Mouse (Mus musculus) forebrain, postnatal 0 days (tissue): ENCODE measurements at regions not wholly inside any gene's neighbourhood (a gene's known extent, or its start where the extent isn't known, plus 50 kb on each side); places are given as distances from the start of the nearest gene placed in this dataset.

Experiments
- ATAC-seq: fragments of 200-750 bp; cut with Nextera tagmentation; 2 replicates; pipeline ENCODE4 v1.8.0; 2017; ENCODE audit warnings: mild to moderate bottlenecking, moderate library complexity
- DNase-seq: peaks from one replicate; pipeline ENCODE4 v3.0.0-alpha.2; 2015
- H3K27ac ChIP-seq: fragments of 300-500 bp; sonication (generic); 2 replicates; pipeline ENCODE4 v1.5.1; 2014; ENCODE audit warnings: low read depth, mild to moderate bottlenecking, antibody characterized with exemption, low read length, moderate library complexity, mixed read lengths
- H3K27me3 ChIP-seq: fragments of 300-500 bp; sonication (generic); 2 replicates; pipeline ENCODE4 v1.6.1; 2014; ENCODE audit warnings: mild to moderate bottlenecking, low read length, mixed read lengths; ENCODE audit not compliant: insufficient read depth
- H3K36me3 ChIP-seq: fragments of 300-500 bp; sonication (generic); 2 replicates; pipeline ENCODE4 v1.6.1; 2014; ENCODE audit warnings: mild to moderate bottlenecking, moderate library complexity; ENCODE audit not compliant: insufficient read depth
- H3K4me1 ChIP-seq: fragments of 300-500 bp; sonication (generic); 2 replicates; pipeline ENCODE4 v1.6.1; 2014; ENCODE audit warnings: antibody characterized with exemption; ENCODE audit not compliant: insufficient read depth
- H3K4me2 ChIP-seq: fragments of 300-500 bp; sonication (generic); 2 replicates; pipeline ENCODE4 v1.6.1; 2014; ENCODE audit warnings: low read depth, mild to moderate bottlenecking, moderate library complexity
- H3K4me3 ChIP-seq: fragments of 300-500 bp; sonication (generic); 2 replicates; pipeline ENCODE4 v1.5.1; 2014; ENCODE audit warnings: low read depth, low read length, mixed read lengths
- H3K9ac ChIP-seq: fragments of 300-500 bp; sonication (generic); 2 replicates; pipeline ENCODE4 v1.6.1; 2014; ENCODE audit warnings: mild to moderate bottlenecking
- H3K9me3 ChIP-seq: fragments of 300-500 bp; sonication (generic); 2 replicates; pipeline ENCODE4 v1.6.1; 2016; ENCODE audit warnings: low read length
- CTCF ChIP-seq: sonication (generic); IDR thresholded peaks from 2 replicates; pipeline ENCODE4 v1.5.1; 2016; ENCODE audit warnings: antibody characterized with exemption, control low read depth, low read depth
- WGBS: fragments of 180-500 bp; shearing (Covaris S2); extraction: QIAGEN DNeasy Blood & Tissue Kit; methylation state at CpG from one replicate; pipeline ENCODE4 v1.1.7; 2014; 5-methylcytosine and 5-hydroxymethylcytosine counted together

DNA sequence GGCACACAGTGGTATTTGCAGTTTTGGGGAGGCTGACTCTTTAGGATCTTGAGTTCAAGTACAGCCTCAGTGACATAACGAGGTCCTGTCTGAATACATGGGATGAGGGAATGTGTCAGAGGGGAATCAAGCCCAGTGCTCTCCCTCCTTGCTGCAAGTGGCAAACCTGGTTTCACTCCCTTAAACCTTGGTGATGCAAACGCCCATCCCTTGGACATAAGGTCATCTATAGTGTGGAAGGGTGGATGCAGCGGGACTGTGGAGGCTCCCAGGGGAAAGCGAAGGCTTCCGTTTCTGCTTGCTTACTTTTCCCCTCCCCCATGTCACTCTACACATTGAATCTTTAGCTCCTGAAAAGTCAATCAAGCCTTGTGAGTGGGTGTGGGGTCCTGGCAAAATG lies 69.2 kb downstream of the Phlda1 start:
- Histone ChIP-seq H3K9ac (no peak overlapping the region), H3K27me3 (no peaks in the 10 kb centered on the region), H3K27ac (no peak overlapping the region), H3K4me1 (no peaks in the 10 kb centered on the region), H3K36me3 (no peaks in the 10 kb centered on the region), H3K4me3 (no peak overlapping the region), H3K4me2 (no peak overlapping the region), H3K9me3 (no peaks in the 10 kb centered on the region)
- no peak for TF ChIP-seq CTCF
- DNase-seq = no peak
- no peak for ATAC-seq
- 81% methylated on average over 5 of the region's 5 CpGs for WGBS

GRCm38 (mm10) chr10:111575926-111576325 lies 69.8 kb downstream of the Phlda1 start:
- no peak overlapping the region for H3K4me3 ChIP-seq
- no peak overlapping the region for H3K4me2 ChIP-seq
- 68% methylated on average over 5 of the region's 5 CpGs for WGBS
- DNase-seq (no peak), ATAC-seq (no peak)
- H3K4me1 ChIP-seq = no peaks in the 10 kb centered on the region
- no peak overlapping the region for H3K9ac ChIP-seq
- no peaks in the 10 kb centered on the region for H3K36me3 ChIP-seq
- H3K27me3 ChIP-seq = no peaks in the 10 kb centered on the region
- H3K27ac ChIP-seq = no peak overlapping the region
- no peaks in the 10 kb centered on the region for H3K9me3 ChIP-seq
- TF ChIP-seq CTCF = no peak

DNA sequence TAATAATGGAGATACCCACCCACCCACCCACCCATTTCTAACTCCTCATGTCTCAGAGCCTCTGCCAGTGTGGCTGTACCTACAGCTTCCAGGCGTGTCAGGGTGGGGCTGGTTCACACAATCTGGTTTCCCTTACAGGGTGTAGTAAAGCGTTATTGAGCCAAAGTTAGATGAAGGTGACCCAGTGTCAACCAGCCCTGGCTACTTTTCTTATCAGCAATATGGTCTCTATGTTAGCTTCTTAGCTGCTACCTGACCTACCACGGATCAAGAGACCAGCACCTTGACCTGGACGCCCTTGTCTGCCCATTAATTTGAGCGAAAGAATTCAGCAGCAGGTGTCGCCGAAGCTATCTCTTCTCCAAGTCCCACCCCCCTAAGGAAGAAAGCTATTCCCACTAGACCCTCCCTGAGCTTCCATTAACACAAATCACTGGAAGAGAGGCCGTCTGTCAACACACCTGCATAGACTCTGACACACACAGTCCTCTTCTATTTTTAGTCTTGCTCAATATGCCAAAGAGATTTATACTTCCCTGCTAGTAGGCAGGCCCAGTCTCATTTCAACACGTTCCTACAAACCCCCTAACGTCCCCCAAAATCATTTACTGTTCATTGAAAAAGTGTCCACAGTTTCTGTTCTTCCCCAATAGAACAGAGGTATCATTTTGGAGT lies 70.4 kb downstream of the Phlda1 start:
- Histone ChIP-seq H3K36me3 (no peaks in the 10 kb centered on the region), H3K4me3 (no peak overlapping the region), H3K27me3 (no peaks in the 10 kb centered on the region), H3K4me2 (no peak overlapping the region), H3K27ac (no peak overlapping the region), H3K9me3 (no peaks in the 10 kb centered on the region), H3K9ac (no peak overlapping the region), H3K4me1 (no peaks in the 10 kb centered on the region)
- WGBS = 84% methylated on average over 10 of the region's 10 CpGs
- no peak for TF ChIP-seq CTCF
- DNase-seq (no peak), ATAC-seq (no peak)

GRCm38 (mm10) chr10:111578536-111578935 lies 72.5 kb downstream of the Phlda1 start:
- no peak for DNase-seq
- TF ChIP-seq CTCF = no peak
- no peak for ATAC-seq
- no peak overlapping the region for H3K4me2 ChIP-seq
- no peaks in the 10 kb centered on the region for H3K9me3 ChIP-seq
- H3K4me3 ChIP-seq = no peak overlapping the region
- no peaks in the 10 kb centered on the region for H3K27me3 ChIP-seq
- no peaks in the 10 kb centered on the region for H3K4me1 ChIP-seq
- WGBS = 81% methylated on average over 5 of the region's 5 CpGs
- no peaks in the 10 kb centered on the region for H3K36me3 ChIP-seq
- H3K27ac ChIP-seq = no peak overlapping the region
- H3K9ac ChIP-seq = no peak overlapping the region

DNA sequence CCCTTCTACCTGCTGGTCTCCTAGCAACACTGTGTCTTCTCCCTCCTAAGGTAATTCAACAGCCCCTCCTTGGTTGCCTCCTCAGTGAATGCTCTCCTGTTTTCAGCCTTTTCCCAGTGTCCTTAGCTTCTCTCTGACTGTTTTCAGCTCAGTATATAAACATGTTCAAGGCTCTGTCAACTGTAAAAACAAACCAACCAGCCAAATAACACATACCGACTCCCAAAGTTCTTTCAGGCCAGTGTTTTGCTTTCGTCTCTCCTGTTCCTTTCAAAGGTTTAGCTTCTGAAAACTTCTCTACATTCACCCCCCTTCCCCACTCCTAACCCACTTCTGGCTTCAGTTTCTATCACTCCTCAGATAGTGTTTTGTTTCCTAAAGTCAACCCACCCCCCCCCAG lies 73.4 kb downstream of the Phlda1 start:
- no peak overlapping the region for H3K9ac ChIP-seq
- H3K4me3 ChIP-seq = no peak overlapping the region
- DNase-seq (no peak), ATAC-seq (no peak; the same call in 1 of the 2 replicates)
- no peak for TF ChIP-seq CTCF
- no peaks in the 10 kb centered on the region for H3K4me1 ChIP-seq
- WGBS = 62% methylated on average over 2 of the region's 2 CpGs
- H3K4me2 ChIP-seq = no peak overlapping the region
- no peaks in the 10 kb centered on the region for H3K27me3 ChIP-seq
- no peak overlapping the region for H3K27ac ChIP-seq
- H3K36me3 ChIP-seq = no peaks in the 10 kb centered on the region
- H3K9me3 ChIP-seq = no peaks in the 10 kb centered on the region

DNA sequence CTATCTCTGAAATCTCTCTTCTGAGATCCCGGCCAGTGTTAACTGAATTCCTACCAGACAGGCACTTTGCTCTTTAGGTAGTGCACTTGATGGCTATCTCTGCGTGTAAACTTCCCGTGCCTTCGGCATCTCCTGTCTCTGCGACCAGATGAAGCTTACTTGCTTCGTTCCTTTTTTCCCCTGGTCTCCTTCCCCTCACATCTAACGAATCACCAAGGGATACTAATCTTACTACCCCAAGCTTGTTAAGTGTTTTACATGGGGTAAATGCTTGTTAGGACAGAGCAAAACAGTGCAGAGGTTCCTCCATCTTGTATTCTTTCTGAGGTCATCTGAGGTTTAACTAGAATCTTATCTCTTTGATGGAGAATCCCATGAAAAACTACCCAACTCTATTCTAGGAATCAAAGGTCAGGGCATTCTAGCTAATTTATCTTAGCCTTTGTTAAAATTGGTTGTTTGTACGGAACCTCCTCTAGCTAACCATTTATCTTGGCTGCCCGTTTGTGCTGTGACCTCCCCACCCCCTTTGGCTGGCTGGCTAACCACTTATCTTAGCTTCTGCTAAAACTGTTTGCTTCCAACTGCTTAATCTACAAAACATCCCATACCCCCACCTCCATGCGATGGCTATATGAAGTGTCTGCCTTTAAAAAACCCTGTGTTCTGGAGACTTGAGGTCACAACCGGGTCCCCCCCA lies 74.5 kb downstream of the Phlda1 start:
- 88% methylated on average over 11 of the region's 11 CpGs for WGBS
- H3K4me1 ChIP-seq = no peaks in the 10 kb centered on the region
- H3K9ac ChIP-seq = no peak overlapping the region
- H3K4me3 ChIP-seq = no peak overlapping the region
- no peaks in the 10 kb centered on the region for H3K36me3 ChIP-seq
- DNase-seq = no peak
- H3K9me3 ChIP-seq = no peaks in the 10 kb centered on the region
- no peak for TF ChIP-seq CTCF
- no peak overlapping the region for H3K4me2 ChIP-seq
- no peaks in the 10 kb centered on the region for H3K27me3 ChIP-seq
- ATAC-seq = no peak
- no peak overlapping the region for H3K27ac ChIP-seq

DNA sequence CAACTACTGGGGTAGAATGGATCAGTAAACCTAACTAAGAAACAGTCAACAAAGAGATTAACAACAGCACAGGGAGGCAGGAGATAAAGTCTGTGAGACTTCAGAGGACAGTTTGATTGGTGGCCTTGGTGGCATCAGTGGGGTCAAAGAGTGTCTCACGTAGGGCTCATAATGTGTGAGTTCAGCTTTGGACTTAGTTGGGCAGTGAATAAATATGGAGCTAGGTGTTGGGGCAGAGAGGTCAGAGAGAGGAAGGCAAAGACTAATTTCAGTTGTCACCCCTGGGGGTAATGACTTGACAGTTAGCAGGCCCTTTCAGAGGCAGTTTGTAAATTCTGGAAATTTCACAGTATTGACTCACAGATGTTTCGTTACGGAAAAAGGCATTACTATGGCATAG lies 75.8 kb downstream of the Phlda1 start:
- no peak overlapping the region for H3K9ac ChIP-seq
- H3K36me3 ChIP-seq = no peaks in the 10 kb centered on the region
- no peak for ATAC-seq
- no peak for TF ChIP-seq CTCF
- H3K27ac ChIP-seq = no peak overlapping the region
- H3K4me2 ChIP-seq = no peak overlapping the region
- 94% methylated on average over 3 of the region's 3 CpGs for WGBS
- no peaks in the 10 kb centered on the region for H3K4me1 ChIP-seq
- no peak overlapping the region for H3K4me3 ChIP-seq
- H3K27me3 ChIP-seq = no peaks in the 10 kb centered on the region
- no peak for DNase-seq
- H3K9me3 ChIP-seq = no peaks in the 10 kb centered on the region
